Mouse (Mus musculus): ENCODE measurements around the gene Lhfpl3. TPM values are rescaled to one million over a fixed set of nuclear protein-coding genes. Genes with fewer than 3 reads are reported as not detected.

Gene Lhfpl3
- polyA plus RNA-seq, 1 experiment from 2014 or later, result 0.05 TPM

DNA sequence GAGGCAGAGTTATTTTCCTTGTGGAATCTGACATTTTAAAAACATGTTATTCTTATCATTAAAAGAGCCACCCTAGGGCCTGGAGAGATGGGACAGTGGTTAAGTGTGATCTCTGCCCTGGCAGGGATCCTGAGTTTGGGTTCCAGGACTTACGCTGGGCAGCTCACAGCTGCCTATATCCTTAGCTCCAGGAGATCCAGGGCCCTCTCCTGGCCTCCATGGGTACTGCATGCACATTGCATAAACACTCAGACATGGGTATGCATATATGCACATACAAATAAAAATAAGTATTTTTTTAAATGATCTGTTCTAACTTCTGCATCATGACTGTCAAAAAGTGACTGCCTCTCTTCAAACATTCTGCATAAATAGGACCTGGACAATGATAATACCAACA, 115.5 kb downstream of the Lhfpl3 start:
- no peak for ATAC-seq

DNA sequence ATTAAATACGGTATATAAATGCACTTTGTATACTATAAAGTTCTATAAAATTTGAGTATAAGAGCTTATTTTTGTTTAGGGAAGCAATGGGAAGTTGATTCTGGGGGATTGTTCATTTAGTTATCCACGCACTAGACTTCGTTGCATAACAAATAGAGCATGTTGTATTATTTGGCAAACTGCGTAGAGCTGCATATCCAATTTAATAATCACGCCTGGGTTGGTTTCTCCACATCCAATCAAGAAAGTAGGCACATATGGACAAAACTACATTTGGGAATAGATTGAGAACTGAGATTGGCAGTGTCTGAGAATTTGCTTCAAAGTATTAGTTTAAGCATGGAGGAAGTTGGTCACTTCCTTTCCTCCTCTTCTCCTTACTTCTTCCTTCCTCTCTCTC, 123.2 kb downstream of the Lhfpl3 start:
- no peaks in the 10 kb centered on the region for H3K27me3 ChIP-seq (replicated peaks; ENCODE audit: control insufficient read depth, insufficient read depth, low read length)

More for the DNA sequence above, 115.5 kb downstream of the Lhfpl3 start:
- Histone ChIP-seq H3K4me2 (replicated peaks; ENCODE audit: low read depth) (no peak overlapping the region), H3K4me3 (ENCODE audit: low read depth, low read length) (no peak overlapping the region), H3K27me3 (replicated peaks; ENCODE audit: control insufficient read depth, insufficient read depth, low read length) (no peaks in the 10 kb centered on the region), H3K4me1 (replicated peaks; ENCODE audit: control insufficient read depth, insufficient read depth, low read length) (no peaks in the 10 kb centered on the region), H3K9ac (ENCODE audit: low read depth, low read length) (no peak overlapping the region), H3K36me3 (ENCODE audit: control insufficient read depth, insufficient read depth) (no peaks in the 10 kb centered on the region), H3K27ac (ENCODE audit: low read depth, low read length) (no peak overlapping the region), H3K9me3 (ENCODE audit: control insufficient read depth) (no peaks in the 10 kb centered on the region)
- TF ChIP-seq CTCF (IDR thresholded peaks at IDR 0.05; ENCODE audit: low read depth), result 0 out of 2 replicates have a peak, but pooled peaks have one; percentile 25
- WGBS, result 46% methylated on average over 1 of the region's 1 CpGs

DNA sequence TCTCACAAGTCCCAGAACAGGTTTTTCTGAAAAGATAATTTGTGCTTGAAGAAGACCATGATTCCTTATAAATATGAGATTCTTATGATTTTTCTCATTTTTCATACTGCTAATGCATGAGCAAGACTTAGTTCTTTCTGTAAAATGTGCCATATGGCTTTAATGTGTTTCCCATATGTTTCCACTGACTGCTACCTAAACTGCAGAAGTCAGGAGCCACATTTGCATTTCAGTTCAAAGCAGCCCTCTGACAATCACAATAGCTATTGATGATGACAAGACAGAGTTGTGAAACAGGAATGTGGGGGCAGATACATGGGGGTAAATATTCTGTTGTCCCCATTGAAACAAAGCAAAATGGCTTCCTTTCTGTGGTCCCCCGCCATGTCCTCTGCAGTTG, 126.6 kb downstream of the Lhfpl3 start:
- Histone ChIP-seq H3K9me3 (ENCODE audit: control insufficient read depth) (no peaks in the 10 kb centered on the region), H3K4me3 (ENCODE audit: low read depth, low read length) (no peak overlapping the region), H3K4me1 (replicated peaks; ENCODE audit: control insufficient read depth, insufficient read depth, low read length) (no peaks in the 10 kb centered on the region), H3K27me3 (replicated peaks; ENCODE audit: control insufficient read depth, insufficient read depth, low read length) (no peaks in the 10 kb centered on the region), H3K4me2 (replicated peaks; ENCODE audit: low read depth) (no peak overlapping the region), H3K27ac (ENCODE audit: low read depth, low read length) (no peak overlapping the region), H3K36me3 (ENCODE audit: control insufficient read depth, insufficient read depth) (no peaks in the 10 kb centered on the region), H3K9ac (ENCODE audit: low read depth, low read length) (no peak overlapping the region)
- ATAC-seq, result no peak
- 88% methylated on average over 1 of the region's 1 CpGs for WGBS
- TF ChIP-seq CTCF (IDR thresholded peaks at IDR 0.05; ENCODE audit: low read depth), result no peak

More for the DNA sequence above, 123.2 kb downstream of the Lhfpl3 start:
- no peak for ATAC-seq
- no peaks in the 10 kb centered on the region for H3K9me3 ChIP-seq (ENCODE audit: control insufficient read depth)
- H3K27ac ChIP-seq (ENCODE audit: low read depth, low read length), result no peak overlapping the region
- no peaks in the 10 kb centered on the region for H3K36me3 ChIP-seq (ENCODE audit: control insufficient read depth, insufficient read depth)
- no peak overlapping the region for H3K4me2 ChIP-seq (replicated peaks; ENCODE audit: low read depth)
- H3K4me1 ChIP-seq (replicated peaks; ENCODE audit: control insufficient read depth, insufficient read depth, low read length), result no peaks in the 10 kb centered on the region
- no peak overlapping the region for H3K4me3 ChIP-seq (ENCODE audit: low read depth, low read length)
- H3K9ac ChIP-seq (ENCODE audit: low read depth, low read length), result no peak overlapping the region
- 93% methylated on average over 5 of the region's 5 CpGs for WGBS
- no peak for TF ChIP-seq CTCF (IDR thresholded peaks at IDR 0.05; ENCODE audit: low read depth)

DNA sequence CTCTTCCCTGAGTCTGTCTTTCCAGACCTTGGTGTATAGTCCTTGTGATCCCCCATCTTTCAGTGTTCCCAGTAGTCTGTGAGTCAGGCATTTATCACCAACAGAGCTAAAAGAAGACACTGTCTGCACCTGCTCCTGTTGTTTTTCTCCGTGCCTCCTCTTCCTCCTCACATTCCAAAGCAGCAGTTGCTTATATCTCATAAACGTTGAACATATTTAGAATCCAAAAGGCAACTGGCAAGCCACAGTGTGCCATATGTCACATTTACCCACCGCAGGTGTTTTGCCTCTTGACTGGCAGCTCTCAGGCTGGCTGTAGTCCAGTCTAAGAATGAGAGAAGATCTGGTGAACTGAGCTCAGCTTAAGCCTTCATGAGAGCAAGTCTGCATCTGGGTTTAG, 142.5 kb downstream of the Lhfpl3 start:
- no peaks in the 10 kb centered on the region for H3K4me1 ChIP-seq (replicated peaks; ENCODE audit: control insufficient read depth, insufficient read depth, low read length)
- H3K36me3 ChIP-seq (ENCODE audit: control insufficient read depth, insufficient read depth), result no peaks in the 10 kb centered on the region
- no peak for ATAC-seq
- H3K4me2 ChIP-seq (replicated peaks; ENCODE audit: low read depth), result no peak overlapping the region
- H3K9ac ChIP-seq (ENCODE audit: low read depth, low read length), result no peak overlapping the region
- no peaks in the 10 kb centered on the region for H3K27me3 ChIP-seq (replicated peaks; ENCODE audit: control insufficient read depth, insufficient read depth, low read length)
- 72% methylated on average over 3 of the region's 3 CpGs for WGBS
- TF ChIP-seq CTCF (IDR thresholded peaks at IDR 0.05; ENCODE audit: low read depth), result no peak
- H3K9me3 ChIP-seq (ENCODE audit: control insufficient read depth), result no peaks in the 10 kb centered on the region
- H3K27ac ChIP-seq (ENCODE audit: low read depth, low read length), result no peak overlapping the region
- H3K4me3 ChIP-seq (ENCODE audit: low read depth, low read length), result no peak overlapping the region

DNA sequence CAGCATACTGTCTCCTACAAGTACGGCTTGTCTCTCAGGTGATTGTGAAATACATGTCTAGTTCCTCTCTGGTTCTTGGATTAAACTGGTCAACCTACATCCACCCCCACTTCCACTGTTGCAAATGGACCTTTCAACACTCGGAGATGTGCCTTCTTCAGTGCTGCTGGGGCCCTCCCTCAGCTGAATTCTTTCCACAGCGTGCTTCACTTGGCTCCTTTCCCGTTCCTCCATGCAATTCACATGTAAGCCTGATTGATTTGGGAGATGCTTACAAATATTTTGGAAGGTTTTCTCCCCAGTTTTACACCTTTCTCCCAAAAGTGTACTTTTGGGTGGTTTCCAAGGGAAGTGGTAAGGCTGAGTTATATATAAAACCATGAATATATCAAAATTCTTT, 143.6 kb downstream of the Lhfpl3 start:
- no peak overlapping the region for H3K4me3 ChIP-seq (ENCODE audit: low read depth, low read length)
- WGBS, result 69% methylated on average over 4 of the region's 4 CpGs
- H3K27me3 ChIP-seq (replicated peaks; ENCODE audit: control insufficient read depth, insufficient read depth, low read length), result no peaks in the 10 kb centered on the region
- H3K4me2 ChIP-seq (replicated peaks; ENCODE audit: low read depth), result no peak overlapping the region
- no peaks in the 10 kb centered on the region for H3K36me3 ChIP-seq (ENCODE audit: control insufficient read depth, insufficient read depth)
- H3K9ac ChIP-seq (ENCODE audit: low read depth, low read length), result no peak overlapping the region
- TF ChIP-seq CTCF (IDR thresholded peaks at IDR 0.05; ENCODE audit: low read depth), result no peak
- H3K27ac ChIP-seq (ENCODE audit: low read depth, low read length), result no peak overlapping the region
- H3K4me1 ChIP-seq (replicated peaks; ENCODE audit: control insufficient read depth, insufficient read depth, low read length), result no peaks in the 10 kb centered on the region
- no peaks in the 10 kb centered on the region for H3K9me3 ChIP-seq (ENCODE audit: control insufficient read depth)
- no peak for ATAC-seq

DNA sequence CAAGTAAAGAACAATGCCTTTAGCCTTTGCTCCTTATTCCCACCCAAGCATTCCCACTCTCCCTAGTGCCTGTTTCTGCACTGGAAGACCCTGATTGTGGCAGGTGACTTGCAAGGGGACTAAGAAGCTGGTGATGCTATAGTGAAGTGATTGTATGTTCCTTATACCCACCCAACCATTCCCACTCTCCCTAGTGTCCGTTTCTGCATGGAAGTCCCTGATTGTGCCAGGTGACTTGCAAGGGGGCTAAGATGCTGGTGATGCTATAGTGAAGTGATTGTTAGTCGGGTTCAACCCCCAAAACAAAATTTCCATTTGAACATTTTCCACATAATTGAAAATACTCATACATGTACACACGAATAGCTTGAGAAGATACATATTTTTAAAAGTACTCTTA, 151.4 kb downstream of the Lhfpl3 start:
- no peaks in the 10 kb centered on the region for H3K36me3 ChIP-seq (ENCODE audit: control insufficient read depth, insufficient read depth)
- no peaks in the 10 kb centered on the region for H3K27me3 ChIP-seq (replicated peaks; ENCODE audit: control insufficient read depth, insufficient read depth, low read length)
- H3K4me2 ChIP-seq (replicated peaks; ENCODE audit: low read depth), result no peak overlapping the region
- H3K9ac ChIP-seq (ENCODE audit: low read depth, low read length), result no peak overlapping the region
- H3K27ac ChIP-seq (ENCODE audit: low read depth, low read length), result no peak overlapping the region
- no peak overlapping the region for H3K4me3 ChIP-seq (ENCODE audit: low read depth, low read length)
- TF ChIP-seq CTCF (IDR thresholded peaks at IDR 0.05; ENCODE audit: low read depth), result no peak
- ATAC-seq, result no peak
- no peaks in the 10 kb centered on the region for H3K9me3 ChIP-seq (ENCODE audit: control insufficient read depth)
- 76% methylated on average over 3 of the region's 3 CpGs for WGBS
- no peaks in the 10 kb centered on the region for H3K4me1 ChIP-seq (replicated peaks; ENCODE audit: control insufficient read depth, insufficient read depth, low read length)
